Mouse (Mus musculus) lung, postnatal 0 days (tissue): ENCODE data around the gene Eno2. TPM values are rescaled to one million over a fixed set of nuclear protein-coding genes. Genes with fewer than 3 reads are reported as not detected.
A peak's percentile ranks its signal among the peaks of the same experiment; 100 is the strongest.
"Not testable (repeated sequence)": the region's sequence is repeated elsewhere in the genome, so short reads cannot be mapped to it uniquely, and the experiment has no call there.

Experiments
- ATAC-seq: fragments of 200-750 bp; cut with Nextera tagmentation; 2 replicates; pipeline ENCODE4 v1.8.0; 2017; ENCODE audit warnings: moderate library complexity
- DNase-seq: peaks from one replicate; pipeline ENCODE4 v3.0.0-alpha.2; 2016; ENCODE audit warnings: low spot score
- H3K27ac ChIP-seq: fragments of 300-500 bp; sonication (generic); 2 replicates; pipeline ENCODE4 v1.5.1; 2014; ENCODE audit warnings: antibody characterized with exemption, mild to moderate bottlenecking, low read length, mixed read lengths
- H3K27me3 ChIP-seq: fragments of 300-500 bp; sonication (generic); replicated peaks from 2 replicates; pipeline ENCODE4 v1.6.1; 2014; ENCODE audit warnings: low read length, mixed read lengths; ENCODE audit not compliant: insufficient read depth
- H3K36me3 ChIP-seq: fragments of 300-500 bp; sonication (generic); 2 replicates; pipeline ENCODE4 v1.6.1; 2014; ENCODE audit warnings: low read length, mixed read lengths; ENCODE audit not compliant: insufficient read depth
- H3K4me1 ChIP-seq: fragments of 300-500 bp; sonication (generic); 2 replicates; pipeline ENCODE4 v1.6.1; 2014; ENCODE audit warnings: antibody characterized with exemption, low read depth, low read length, mixed read lengths; ENCODE audit not compliant: insufficient read depth
- H3K4me2 ChIP-seq: fragments of 300-500 bp; sonication (generic); replicated peaks from 2 replicates; pipeline ENCODE4 v1.6.1; 2014; ENCODE audit warnings: low read depth, mild to moderate bottlenecking, low read length, moderate library complexity, mixed read lengths
- H3K4me3 ChIP-seq: fragments of 300-500 bp; sonication (generic); 2 replicates; pipeline ENCODE4 v1.5.1; 2014; ENCODE audit warnings: low read depth, low read length
- H3K9ac ChIP-seq: fragments of 300-500 bp; sonication (generic); replicated peaks from 2 replicates; pipeline ENCODE4 v1.6.1; 2014; ENCODE audit warnings: low read depth, mild to moderate bottlenecking
- H3K9me3 ChIP-seq: fragments of 300-500 bp; sonication (generic); 2 replicates; pipeline ENCODE4 v1.6.1; 2016; ENCODE audit warnings: low read length, mixed read lengths
- CTCF ChIP-seq: IDR thresholded peaks from 2 replicates; pipeline ENCODE4 v1.5.1; 2016; ENCODE audit warnings: antibody characterized with exemption, mild to moderate bottlenecking
- EP300 ChIP-seq: IDR thresholded peaks from 2 replicates; pipeline ENCODE4 v1.6.1; 2016; ENCODE audit warnings: antibody characterized with exemption, mild to moderate bottlenecking, control low read depth
- WGBS: fragments of 180-500 bp; shearing (Covaris S2); extraction: QIAGEN DNeasy Blood & Tissue Kit; methylation state at CpG from one replicate; pipeline ENCODE4 v1.1.7; 2014; 5-methylcytosine and 5-hydroxymethylcytosine counted together
- polyA plus RNA-seq: library from polyadenylated mRNA; unstranded; fragments of >200 nt; fragmentation: Nextera tagmentation; extraction: Ambion mirVana; gene quantifications from 2 replicates; pipeline ENCODE4 v1.2.1, GENCODE M21; 2015

The Eno2 gene
- polyA plus RNA-seq, 1 experiment from 2014 or later: 1.5 TPM

DNA sequence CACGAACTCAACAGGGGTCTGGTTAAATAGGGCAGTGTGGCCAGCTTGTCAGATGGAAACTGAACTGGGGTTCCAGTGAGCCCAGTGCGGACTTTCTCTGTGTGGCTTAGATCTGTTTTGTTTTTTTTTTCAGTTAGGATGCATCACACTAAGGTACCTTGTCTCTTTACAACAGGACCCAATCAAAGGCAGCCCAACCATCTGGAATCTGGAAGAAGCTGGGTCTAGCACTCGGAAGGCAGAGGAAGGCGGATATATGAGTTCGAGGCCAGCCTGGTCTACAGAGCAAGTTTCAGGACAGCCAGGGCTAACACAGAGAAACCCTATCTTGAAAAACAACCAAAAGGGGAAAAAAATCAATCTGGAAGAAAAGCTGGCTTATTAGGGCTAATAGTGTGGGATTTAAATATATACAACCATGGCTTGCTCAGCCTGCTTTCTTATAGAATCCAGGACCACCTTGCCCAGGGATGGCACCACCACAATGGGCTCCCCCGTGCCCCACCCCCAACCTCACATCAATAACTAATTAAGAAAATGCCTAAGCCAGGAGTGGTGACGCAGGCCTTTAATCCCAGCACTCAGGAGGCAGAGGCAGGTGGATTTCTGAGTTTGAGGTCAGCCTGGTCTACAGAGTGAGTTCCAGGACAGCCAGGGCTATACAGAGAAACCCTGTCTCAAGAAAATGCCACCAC is 37.1 kb upstream of the Eno2 start:
- H3K9ac ChIP-seq: 0 out of 2 replicates have a peak overlapping the region, but pooled peaks have one; percentile 3
- no peak overlapping the region for H3K4me3 ChIP-seq
- no peak for ATAC-seq
- peak overlapping the region; percentile 65 for H3K4me2 ChIP-seq
- no peak for DNase-seq
- peak overlapping the region; percentile 94 for H3K27ac ChIP-seq
- H3K36me3 ChIP-seq: no peaks in the 10 kb centered on the region
- no peaks in the 10 kb centered on the region for H3K9me3 ChIP-seq
- TF ChIP-seq EP300 (no peak), CTCF (no peak)
- H3K27me3 ChIP-seq: no peaks in the 10 kb centered on the region
- 78% methylated on average over 7 of the region's 7 CpGs for WGBS
- H3K4me1 ChIP-seq: peaks cover 11% of the 10 kb centered on the region

DNA sequence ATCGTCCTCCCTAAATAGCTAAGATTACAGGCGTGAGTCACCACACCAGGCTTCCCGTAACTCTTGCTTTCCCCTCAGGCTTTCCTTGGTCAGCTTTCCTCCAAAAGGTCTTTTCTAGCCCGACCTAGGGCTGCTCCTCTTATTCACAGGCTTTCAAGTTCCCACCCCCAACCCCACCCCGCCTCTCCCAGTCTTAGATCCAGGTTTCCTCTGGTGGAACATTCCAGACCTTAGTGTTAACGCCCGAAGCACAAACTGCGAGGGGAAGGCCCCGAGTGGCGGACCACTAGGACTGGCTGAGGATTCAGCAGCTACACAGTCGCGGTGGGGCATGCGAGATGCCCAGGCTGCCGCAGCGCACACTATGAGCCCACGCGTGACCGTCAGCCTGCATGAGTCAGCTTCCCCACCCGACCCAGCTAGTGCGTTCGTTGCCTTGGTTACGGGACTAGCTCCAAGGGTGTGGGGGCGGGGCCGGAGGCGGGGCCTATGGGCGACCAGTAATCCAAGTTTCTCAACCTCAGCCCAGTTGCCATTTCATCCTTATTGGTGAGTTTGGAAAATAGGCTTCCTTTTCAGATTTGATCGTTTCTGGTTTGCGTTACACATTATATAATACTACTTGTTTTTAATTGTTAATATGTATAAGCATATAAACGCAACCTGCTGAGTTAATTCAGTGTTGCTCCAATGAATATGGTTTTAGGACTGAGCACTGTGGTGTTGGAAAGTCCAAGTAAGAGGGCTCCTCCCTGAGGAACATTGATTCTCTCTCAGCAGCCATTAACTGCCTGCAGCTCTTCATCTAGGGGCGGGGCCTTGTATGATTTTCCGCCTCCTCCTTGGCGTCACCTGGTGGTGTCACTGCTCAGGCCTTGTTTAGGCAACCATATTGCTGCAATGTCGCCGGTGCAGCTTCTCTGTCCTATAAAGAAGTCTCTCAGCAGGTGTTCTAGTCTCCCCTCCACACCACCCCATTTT is 36.2 kb upstream of the Eno2 start:
- H3K9me3 ChIP-seq: no peaks in the 10 kb centered on the region
- peaks cover 11% of the 10 kb centered on the region for H3K4me1 ChIP-seq
- H3K27me3 ChIP-seq: no peaks in the 10 kb centered on the region
- H3K27ac ChIP-seq: peak overlapping the region; percentile 94
- H3K4me3 ChIP-seq: peak overlapping the region; percentile 43
- TF ChIP-seq EP300 (0 out of 2 replicates have a peak, but pooled peaks have one; percentile 4), CTCF (peak; percentile 60)
- ATAC-seq (peak; percentile 85), DNase-seq (peak; percentile 98)
- whole genome bisulfite sequencing: 1% methylated on average over 34 of the region's 34 CpGs
- no peaks in the 10 kb centered on the region for H3K36me3 ChIP-seq
- H3K9ac ChIP-seq: peak overlapping the region; percentile 39; the same call in 1 of the 2 replicates
- H3K4me2 ChIP-seq: peak overlapping the region; percentile 65

DNA sequence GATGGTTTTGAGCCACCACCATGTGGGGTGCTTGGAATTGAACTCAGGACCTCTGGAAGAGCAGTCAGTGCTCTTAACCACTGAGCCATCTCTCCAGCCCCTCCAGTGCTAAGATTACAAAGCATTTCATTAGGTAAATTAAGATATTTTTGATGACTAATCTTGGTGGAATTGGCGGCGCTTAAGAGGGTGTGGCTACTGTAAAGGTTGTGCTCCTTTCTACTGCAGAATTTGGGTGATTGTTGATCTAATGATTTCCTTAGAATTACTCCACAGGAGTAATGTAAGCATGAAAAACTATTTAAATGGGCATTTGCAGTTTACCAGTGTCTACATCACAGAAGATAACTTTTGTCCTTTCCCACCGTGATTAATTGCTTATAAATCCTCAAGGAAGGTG is 34.9 kb upstream of the Eno2 start:
- WGBS: 93% methylated on average over 3 of the region's 3 CpGs

GRCm38 (mm10) chr6:124803691-124804090 is 34.2 kb upstream of the Eno2 start:
- not testable (repeated sequence) for H3K4me1 ChIP-seq, H3K4me3 ChIP-seq, H3K36me3 ChIP-seq, H3K27ac ChIP-seq, ATAC-seq, H3K4me2 ChIP-seq, H3K9me3 ChIP-seq, H3K27me3 ChIP-seq, DNase-seq, H3K9ac ChIP-seq
- 98% methylated on average over 4 of the region's 4 CpGs for WGBS

More for the DNA sequence above, 34.9 kb upstream of the Eno2 start:
- Histone ChIP-seq H3K9ac (no peak overlapping the region), H3K27ac (no peak overlapping the region), H3K4me3 (no peak overlapping the region), H3K27me3 (no peaks in the 10 kb centered on the region), H3K9me3 (no peaks in the 10 kb centered on the region), H3K4me2 (no peak overlapping the region), H3K4me1 (peaks cover 7% of the 10 kb centered on the region), H3K36me3 (no peaks in the 10 kb centered on the region)
- no peak for TF ChIP-seq CTCF
- no peak for TF ChIP-seq EP300
- no peak for ATAC-seq
- no peak for DNase-seq

DNA sequence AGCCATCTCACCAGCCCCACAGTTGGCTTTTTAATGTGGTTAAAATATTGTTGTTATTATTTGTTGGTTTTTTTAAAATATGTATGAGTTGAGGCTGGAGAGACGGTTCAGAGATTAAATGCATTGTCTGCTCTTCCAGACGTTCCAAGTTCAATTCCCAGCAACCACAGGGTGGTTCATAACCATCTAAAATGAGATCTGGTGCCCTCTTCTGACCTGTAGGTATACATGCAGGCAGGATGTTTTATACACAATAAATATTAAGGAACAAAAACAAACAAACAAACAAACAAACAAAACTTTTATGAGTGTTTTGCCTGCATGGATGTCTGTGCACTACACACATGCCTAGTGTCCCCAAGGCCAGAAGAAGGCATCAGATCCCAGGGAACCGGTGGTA is 33.6 kb upstream of the Eno2 start:
- H3K27me3 ChIP-seq: no peaks in the 10 kb centered on the region
- H3K4me1 ChIP-seq: peaks cover 7% of the 10 kb centered on the region
- no peak overlapping the region for H3K9ac ChIP-seq
- H3K4me2 ChIP-seq: no peak overlapping the region
- H3K4me3 ChIP-seq: no peak overlapping the region
- H3K9me3 ChIP-seq: no peaks in the 10 kb centered on the region
- H3K27ac ChIP-seq: no peak overlapping the region
- 79% methylated on average over 3 of the region's 3 CpGs for WGBS
- DNase-seq (no peak), ATAC-seq (no peak)
- TF ChIP-seq CTCF (no peak), EP300 (no peak)
- H3K36me3 ChIP-seq: no peaks in the 10 kb centered on the region

DNA sequence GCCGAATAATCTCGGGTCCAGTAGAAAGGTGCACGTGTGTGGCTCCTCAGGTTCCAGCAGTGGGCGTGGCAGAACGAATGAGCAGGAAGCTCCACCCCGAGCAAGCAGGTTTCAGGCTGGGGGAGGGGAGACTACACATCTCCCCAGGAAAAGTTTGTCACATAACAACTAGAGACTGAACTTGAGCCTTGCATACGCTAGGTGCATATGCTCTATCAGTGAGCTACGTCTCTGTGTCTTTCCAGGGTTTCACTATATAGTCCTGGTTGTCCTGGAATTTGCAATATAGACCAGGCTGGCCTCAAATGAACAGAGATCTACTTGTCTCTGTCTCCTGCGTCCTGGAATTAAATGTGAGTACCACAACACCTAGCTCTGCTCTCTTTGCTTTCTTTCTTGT is 32.9 kb upstream of the Eno2 start:
- ATAC-seq, H3K27me3 ChIP-seq, DNase-seq, H3K36me3 ChIP-seq, H3K4me3 ChIP-seq, H3K4me1 ChIP-seq, H3K4me2 ChIP-seq, H3K9ac ChIP-seq, H3K9me3 ChIP-seq, H3K27ac ChIP-seq: not testable (repeated sequence)
- 7% methylated on average over 5 of the region's 9 CpGs for WGBS
